Mouse (Mus musculus) hindbrain, embryonic 16.5 days (tissue): ENCODE results near the gene Cap2. TPM values are rescaled to one million over a fixed set of nuclear protein-coding genes. Genes with fewer than 3 reads are reported as not detected.
A peak's percentile ranks its signal among the peaks of the same experiment; 100 is the strongest.

Experiments used
- ATAC-seq: fragments of 200-750 bp; cut with Nextera tagmentation; 2 replicates; pipeline ENCODE4 v1.8.0; 2017; ENCODE audit warnings: moderate TSS enrichment, moderate library complexity
- H3K27ac ChIP-seq: fragments of 300-500 bp; sonication (generic); 2 replicates; pipeline ENCODE4 v1.5.1; 2014; ENCODE audit warnings: low read depth, mild to moderate bottlenecking, control low read depth, low read length, moderate library complexity
- H3K27me3 ChIP-seq: fragments of 300-500 bp; sonication (generic); replicated peaks from 2 replicates; pipeline ENCODE4 v1.6.1; 2014; ENCODE audit warnings: low read length; ENCODE audit not compliant: control insufficient read depth, insufficient read depth
- H3K36me3 ChIP-seq: fragments of 300-500 bp; sonication (generic); 2 replicates; pipeline ENCODE4 v1.6.1; 2014; ENCODE audit warnings: mild to moderate bottlenecking, low read length, moderate library complexity, mixed read lengths; ENCODE audit not compliant: control insufficient read depth, insufficient read depth
- H3K4me1 ChIP-seq: fragments of 300-500 bp; sonication (generic); 2 replicates; pipeline ENCODE4 v1.6.1; 2014; ENCODE audit warnings: low read depth, low read length; ENCODE audit not compliant: control insufficient read depth, insufficient read depth
- H3K4me2 ChIP-seq: fragments of 300-500 bp; sonication (generic); 2 replicates; pipeline ENCODE4 v1.6.1; 2014; ENCODE audit warnings: mild to moderate bottlenecking, low read length, control low read depth, moderate library complexity
- H3K4me3 ChIP-seq: fragments of 300-500 bp; sonication (generic); 2 replicates; pipeline ENCODE4 v1.5.1; 2014; ENCODE audit warnings: mild to moderate bottlenecking, low read length, control low read depth, moderate library complexity
- H3K9ac ChIP-seq: fragments of 300-500 bp; sonication (generic); 2 replicates; pipeline ENCODE4 v1.6.1; 2014; ENCODE audit warnings: low read depth, mild to moderate bottlenecking, control low read depth, low read length, moderate library complexity
- H3K9me3 ChIP-seq: fragments of 300-500 bp; sonication (generic); 2 replicates; pipeline ENCODE4 v1.6.1; 2014; ENCODE audit warnings: mild to moderate bottlenecking, low read length, moderate library complexity; ENCODE audit not compliant: control insufficient read depth
- WGBS: fragments of 180-500 bp; shearing (Covaris S2); extraction: QIAGEN DNeasy Blood & Tissue Kit; methylation state at CpG from one replicate; pipeline ENCODE4 v1.1.7; 2014; 5-methylcytosine and 5-hydroxymethylcytosine counted together
- polyA plus RNA-seq: library from polyadenylated mRNA; unstranded; fragments of >200 nt; fragmentation: Nextera tagmentation; extraction: Ambion mirVana; gene quantifications from 2 replicates; pipeline ENCODE4 v1.2.1, GENCODE M21; 2015

Cap2 gene
- polyA plus RNA-seq, 1 experiment from 2014 or later = 12.9 TPM

DNA sequence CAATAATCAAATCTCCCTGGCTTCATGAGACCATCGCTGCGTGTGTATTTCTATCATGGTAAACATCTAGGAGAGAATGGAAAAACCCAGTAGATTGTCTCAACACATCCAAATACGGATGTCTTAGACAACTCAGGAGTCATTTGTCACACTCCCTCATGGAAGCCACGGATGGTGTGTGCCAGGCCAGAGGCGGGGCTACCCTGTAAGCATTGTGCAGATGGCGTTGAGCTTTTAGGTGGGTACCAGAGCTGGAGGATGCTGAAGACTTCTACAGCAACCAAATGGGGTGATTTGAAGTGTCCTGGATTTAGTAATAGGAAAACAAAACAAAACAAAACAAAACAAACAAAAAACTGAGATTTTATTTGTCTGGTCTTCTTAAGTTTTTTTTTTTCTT lies 43.0 kb downstream of the Cap2 start:
- H3K4me3 ChIP-seq = no peak overlapping the region
- ATAC-seq = no peak
- H3K36me3 ChIP-seq = no peaks in the 10 kb centered on the region
- H3K4me1 ChIP-seq = peaks cover 14% of the 10 kb centered on the region
- WGBS = 44% methylated on average over 6 of the region's 6 CpGs
- no peaks in the 10 kb centered on the region for H3K9me3 ChIP-seq
- no peak overlapping the region for H3K27ac ChIP-seq
- no peak overlapping the region for H3K9ac ChIP-seq
- H3K4me2 ChIP-seq = no peak overlapping the region
- no peaks in the 10 kb centered on the region for H3K27me3 ChIP-seq

DNA sequence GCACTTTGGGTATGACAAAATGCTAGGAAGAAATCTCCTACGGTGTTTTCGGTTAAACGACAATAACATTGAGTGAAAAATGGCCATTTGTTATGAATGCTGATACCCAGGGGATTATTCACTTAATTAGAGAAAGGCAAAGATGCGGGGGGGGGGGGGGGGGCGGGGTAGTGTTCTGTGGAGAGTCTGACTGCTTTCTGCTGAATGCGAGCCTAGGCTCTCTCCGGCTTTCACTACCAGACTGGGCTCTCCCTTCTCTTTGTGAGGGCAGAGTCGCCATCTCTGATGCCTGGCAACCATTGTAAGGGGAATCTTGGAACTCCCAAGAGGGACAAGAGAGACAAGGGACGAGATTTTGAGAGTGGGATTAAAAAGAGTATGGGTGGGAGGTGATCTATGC lies 43.4 kb downstream of the Cap2 start:
- no peak overlapping the region for H3K27ac ChIP-seq
- no peak overlapping the region for H3K9ac ChIP-seq
- 11% methylated on average over 9 of the region's 9 CpGs for WGBS
- no peak overlapping the region for H3K4me3 ChIP-seq
- no peaks in the 10 kb centered on the region for H3K27me3 ChIP-seq
- H3K4me2 ChIP-seq = no peak overlapping the region
- peaks cover 14% of the 10 kb centered on the region for H3K4me1 ChIP-seq
- ATAC-seq = no peak; the same call in 1 of the 2 replicates
- H3K9me3 ChIP-seq = no peaks in the 10 kb centered on the region
- H3K36me3 ChIP-seq = no peaks in the 10 kb centered on the region

DNA sequence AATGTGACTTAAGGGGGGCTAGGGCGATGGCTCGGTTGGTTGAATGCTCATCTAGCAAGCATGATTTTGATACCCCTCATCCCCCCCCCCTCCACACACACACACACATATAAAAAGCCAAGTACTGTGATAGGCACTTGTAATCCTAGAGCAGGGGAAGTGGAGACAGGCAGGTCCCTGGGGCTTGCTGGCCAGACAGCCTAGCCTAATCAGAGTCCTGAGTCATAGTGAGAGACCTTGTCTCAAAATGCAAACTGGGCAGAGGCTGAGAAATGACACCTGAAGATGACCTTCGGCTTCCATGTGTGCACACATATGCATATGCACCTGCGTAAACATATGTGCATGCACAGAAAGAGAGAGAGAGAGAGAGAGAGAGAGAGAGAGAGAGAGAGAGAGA lies 45.2 kb downstream of the Cap2 start:
- WGBS = 84% methylated on average over 4 of the region's 4 CpGs
- Histone ChIP-seq H3K27ac (no peak overlapping the region), H3K9ac (no peak overlapping the region), H3K36me3 (no peaks in the 10 kb centered on the region), H3K9me3 (no peaks in the 10 kb centered on the region), H3K4me2 (no peak overlapping the region), H3K4me3 (no peak overlapping the region), H3K27me3 (no peaks in the 10 kb centered on the region), H3K4me1 (peaks cover 14% of the 10 kb centered on the region)
- no peak for ATAC-seq

DNA sequence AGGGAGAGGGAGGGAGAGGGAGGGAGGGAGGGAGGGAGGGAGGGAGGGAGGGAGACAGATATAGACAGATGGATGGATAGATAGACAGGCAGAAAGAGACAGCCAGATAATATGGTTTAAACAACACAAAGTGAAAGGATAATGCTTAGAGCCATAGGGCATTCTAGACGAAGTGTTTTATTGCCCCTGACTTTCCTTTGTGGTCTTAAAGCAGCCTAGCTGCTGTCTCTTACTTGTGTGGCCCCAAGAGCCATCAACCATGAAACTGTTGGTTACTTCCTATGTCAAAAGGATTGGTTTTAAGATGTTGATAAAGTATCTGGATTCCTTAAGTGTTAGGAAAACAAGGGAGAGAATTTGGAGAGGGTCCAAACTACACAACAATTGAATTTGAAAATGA lies 45.6 kb downstream of the Cap2 start:
- H3K4me3 ChIP-seq = no peak overlapping the region
- H3K4me2 ChIP-seq = no peak overlapping the region
- H3K36me3 ChIP-seq = no peaks in the 10 kb centered on the region
- WGBS = 32% methylated on average over 1 of the region's 1 CpGs
- no peaks in the 10 kb centered on the region for H3K9me3 ChIP-seq
- H3K27me3 ChIP-seq = no peaks in the 10 kb centered on the region
- H3K27ac ChIP-seq = no peak overlapping the region
- H3K4me1 ChIP-seq = peaks cover 14% of the 10 kb centered on the region
- H3K9ac ChIP-seq = no peak overlapping the region
- ATAC-seq = no peak

DNA sequence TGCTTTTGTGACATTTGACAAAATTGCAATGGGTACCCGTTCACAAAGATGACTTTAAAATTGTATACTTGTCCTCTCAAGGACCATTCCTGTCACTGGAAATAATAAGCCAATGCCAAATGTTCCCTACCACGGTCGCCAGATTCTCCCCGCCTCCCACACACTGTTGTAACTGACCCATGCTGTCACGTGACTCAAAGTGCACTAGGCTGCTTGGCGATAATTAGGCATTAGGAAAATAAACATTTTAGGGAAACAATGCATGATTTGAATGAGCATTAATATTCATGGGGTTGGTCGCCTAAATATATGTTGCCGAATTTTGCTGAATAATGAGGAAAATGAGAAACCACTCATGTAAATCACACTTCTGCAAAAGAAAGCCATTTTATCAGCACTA lies 46.5 kb downstream of the Cap2 start:
- no peak overlapping the region for H3K4me3 ChIP-seq
- H3K4me1 ChIP-seq = peaks cover 14% of the 10 kb centered on the region
- H3K36me3 ChIP-seq = no peaks in the 10 kb centered on the region
- ATAC-seq = no peak
- no peaks in the 10 kb centered on the region for H3K27me3 ChIP-seq
- H3K9me3 ChIP-seq = no peaks in the 10 kb centered on the region
- H3K27ac ChIP-seq = peak overlapping the region; percentile 25; the same call in 1 of the 2 replicates
- 44% methylated on average over 8 of the region's 8 CpGs for WGBS
- H3K4me2 ChIP-seq = no peak overlapping the region
- H3K9ac ChIP-seq = no peak overlapping the region

DNA sequence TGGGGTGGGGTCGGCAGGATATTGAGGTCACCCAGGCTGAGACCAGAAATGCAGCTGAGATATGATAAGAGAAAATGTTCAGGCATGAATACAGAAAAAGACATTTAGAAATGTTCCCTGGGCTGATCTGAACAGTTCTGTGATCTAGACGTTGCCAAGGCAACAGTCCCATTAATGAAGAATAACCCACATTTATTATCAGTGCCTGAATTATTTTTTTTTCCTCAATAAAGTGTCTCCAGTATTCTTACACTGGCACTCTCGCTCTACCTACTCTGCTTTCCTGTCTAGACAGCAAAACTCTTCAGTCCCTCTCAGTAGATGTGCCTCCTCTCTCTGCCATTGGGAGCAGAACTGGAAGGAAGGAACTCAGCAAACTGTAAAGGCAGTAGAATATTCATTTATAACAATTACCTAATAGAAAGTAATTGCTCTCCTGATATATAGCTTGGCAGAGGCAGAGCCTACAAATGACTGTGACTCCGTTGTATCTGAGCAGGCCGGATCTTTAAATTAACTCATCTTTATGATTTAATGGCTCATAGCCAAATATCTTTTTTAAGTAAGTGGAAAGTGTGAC lies 47.0 kb downstream of the Cap2 start:
- Histone ChIP-seq H3K4me3 (no peak overlapping the region), H3K4me2 (no peak overlapping the region), H3K27me3 (no peaks in the 10 kb centered on the region), H3K9ac (no peak overlapping the region), H3K36me3 (no peaks in the 10 kb centered on the region), H3K27ac (peak overlapping the region; percentile 25; the same call in 1 of the 2 replicates), H3K4me1 (peaks cover 14% of the 10 kb centered on the region), H3K9me3 (no peaks in the 10 kb centered on the region)
- 54% methylated on average over 5 of the region's 5 CpGs for WGBS
- peak; percentile 70 for ATAC-seq

DNA sequence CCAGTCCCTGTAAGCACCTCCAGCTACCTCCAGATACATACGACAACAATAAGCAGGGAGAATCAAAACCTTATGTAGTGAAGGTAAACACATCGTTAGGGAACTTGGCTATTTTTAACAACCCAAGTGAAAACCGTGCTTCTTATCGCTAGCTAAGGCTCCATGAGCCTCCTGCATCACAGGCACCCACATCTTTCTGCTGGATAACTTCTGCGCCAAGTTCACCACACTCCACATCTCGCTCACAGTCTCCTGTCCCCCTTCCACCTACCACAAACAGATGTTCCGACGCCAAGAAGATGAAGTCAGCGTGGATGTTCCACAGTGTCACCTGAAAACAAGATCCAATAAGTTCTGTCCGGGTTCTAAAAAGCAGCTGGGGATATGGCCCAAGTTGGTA lies 49.0 kb downstream of the Cap2 start:
- no peak overlapping the region for H3K9ac ChIP-seq
- no peak for ATAC-seq
- no peaks in the 10 kb centered on the region for H3K9me3 ChIP-seq
- no peak overlapping the region for H3K27ac ChIP-seq
- WGBS = 94% methylated on average over 10 of the region's 10 CpGs
- H3K27me3 ChIP-seq = no peaks in the 10 kb centered on the region
- peaks cover 15% of the 10 kb centered on the region for H3K4me1 ChIP-seq
- H3K4me2 ChIP-seq = no peak overlapping the region
- no peaks in the 10 kb centered on the region for H3K36me3 ChIP-seq
- H3K4me3 ChIP-seq = no peak overlapping the region

DNA sequence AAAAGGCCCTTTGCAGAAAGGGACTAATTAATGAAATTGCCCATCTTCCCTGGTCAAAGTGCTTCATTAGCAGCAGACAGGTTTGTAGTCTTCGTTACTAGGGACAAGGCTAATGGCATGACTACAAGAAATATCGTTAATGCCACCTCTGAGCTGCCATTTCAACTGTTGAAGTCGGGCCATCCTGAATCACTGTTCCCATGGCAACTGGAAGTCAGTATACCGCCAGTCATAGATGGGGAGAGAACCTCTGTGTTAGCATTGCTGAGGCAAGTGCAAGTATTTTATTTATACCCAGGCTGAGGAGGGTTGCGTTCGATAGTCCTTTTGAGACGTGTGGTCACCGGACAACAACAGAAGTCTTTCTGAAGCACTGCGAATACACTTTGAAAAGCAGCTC lies 53.1 kb downstream of the Cap2 start:
- no peaks in the 10 kb centered on the region for H3K27me3 ChIP-seq
- H3K4me1 ChIP-seq = peaks cover 10% of the 10 kb centered on the region
- ATAC-seq = peak; percentile 65; the same call in 1 of the 2 replicates
- H3K4me3 ChIP-seq = no peak overlapping the region
- no peak overlapping the region; the same call in 1 of the 2 replicates for H3K27ac ChIP-seq
- WGBS = 33% methylated on average over 9 of the region's 9 CpGs
- no peaks in the 10 kb centered on the region for H3K36me3 ChIP-seq
- no peak overlapping the region for H3K4me2 ChIP-seq
- H3K9me3 ChIP-seq = peaks cover 2% of the 10 kb centered on the region
- no peak overlapping the region for H3K9ac ChIP-seq

DNA sequence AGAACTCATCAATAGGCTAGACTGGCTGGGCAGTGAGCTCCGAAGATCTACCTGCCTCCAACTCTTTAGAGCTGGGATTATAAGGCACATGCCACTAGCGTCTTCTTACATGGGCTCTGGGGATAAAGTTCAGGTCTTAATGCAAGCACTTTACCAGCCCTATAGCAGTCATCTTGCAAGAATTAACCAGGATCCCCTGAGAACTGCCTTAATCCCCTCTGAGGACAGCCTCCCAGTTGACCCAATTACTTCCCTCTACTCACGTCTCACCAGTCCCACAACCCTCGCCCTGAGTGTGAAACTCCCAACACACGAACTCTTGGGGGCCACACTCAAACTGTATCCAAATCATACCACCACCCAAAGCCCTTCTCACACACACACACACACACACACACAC lies 64.3 kb downstream of the Cap2 start:
- Histone ChIP-seq H3K4me3 (no peak overlapping the region), H3K9me3 (no peaks in the 10 kb centered on the region), H3K36me3 (no peaks in the 10 kb centered on the region), H3K4me2 (no peak overlapping the region), H3K9ac (no peak overlapping the region), H3K27ac (no peak overlapping the region), H3K4me1 (peaks cover 3% of the 10 kb centered on the region; the same call in 1 of the 2 replicates), H3K27me3 (no peaks in the 10 kb centered on the region)
- ATAC-seq = no peak
- WGBS = 86% methylated on average over 5 of the region's 5 CpGs

DNA sequence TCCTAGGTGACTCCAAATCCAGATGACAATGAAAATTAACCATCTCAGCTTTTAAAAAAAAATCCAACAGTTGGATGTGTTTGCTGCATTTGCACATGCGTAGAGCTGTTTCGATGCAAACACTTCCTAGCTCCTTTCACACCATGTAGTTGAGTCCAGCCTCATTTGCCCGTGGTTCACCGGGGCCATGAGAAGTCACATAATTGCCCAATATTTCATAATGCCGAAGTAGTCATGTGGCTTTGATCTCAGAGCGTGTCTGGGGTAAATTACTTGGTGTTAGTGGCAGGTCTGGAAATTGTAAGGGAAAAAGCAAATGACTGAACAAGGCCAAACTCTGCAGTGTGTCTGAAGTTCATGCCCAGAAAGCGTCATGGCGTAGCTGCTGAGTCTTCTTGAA lies 67.8 kb downstream of the Cap2 start:
- no peaks in the 10 kb centered on the region for H3K9me3 ChIP-seq
- WGBS = 85% methylated on average over 8 of the region's 8 CpGs
- no peak overlapping the region for H3K9ac ChIP-seq
- H3K36me3 ChIP-seq = no peaks in the 10 kb centered on the region
- no peak overlapping the region for H3K4me2 ChIP-seq
- peaks cover 11% of the 10 kb centered on the region for H3K4me1 ChIP-seq
- no peak overlapping the region for H3K4me3 ChIP-seq
- no peaks in the 10 kb centered on the region for H3K27me3 ChIP-seq
- no peak for ATAC-seq
- H3K27ac ChIP-seq = no peak overlapping the region
